Mouse (Mus musculus): ENCODE results near the gene Slc25a29. TPM values are rescaled to one million over a fixed set of nuclear protein-coding genes. Genes with fewer than 3 reads are reported as not detected.

Gene Slc25a29
- polyA plus RNA-seq (2012; rRNA removed) = 12.7 and 14.3 TPM in 2 replicates

DNA sequence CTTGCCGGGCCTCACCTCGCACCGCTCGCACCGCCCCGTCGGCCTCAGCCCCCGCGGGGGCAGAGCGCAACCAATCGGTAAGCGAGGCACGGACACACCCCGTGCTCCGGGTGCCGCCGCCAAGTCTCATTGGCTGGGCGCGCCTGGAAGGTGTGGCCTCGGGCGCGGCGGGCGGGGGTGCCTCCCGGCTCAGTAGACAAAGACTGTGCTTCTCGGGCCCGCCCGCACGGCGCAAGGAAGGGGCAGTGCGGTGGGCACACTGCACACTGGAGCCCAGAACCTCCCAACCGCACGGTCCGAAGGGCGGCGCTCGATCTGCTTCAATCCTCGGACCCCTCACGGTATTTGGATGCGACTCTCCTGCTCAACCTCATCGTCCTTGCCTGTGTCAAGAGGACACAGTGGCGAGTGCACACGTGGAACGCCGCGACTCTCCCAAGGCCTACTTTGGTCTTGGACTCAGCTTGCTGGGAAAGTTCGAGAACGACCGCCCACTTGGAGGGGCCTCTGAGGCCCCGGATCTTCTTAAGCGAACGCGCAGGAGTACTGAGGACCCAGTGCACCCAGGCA lies at the start of gene Slc25a29, which contains the start of gene Slc25a47:
TSS of gene Slc25a29 (minus strand) at position 44 of the 570 bp plus-strand sequence.
TSS of gene Slc25a47 (plus strand) at position 207 of the 570 bp plus-strand sequence.
- Histone ChIP-seq H3K27me3 (replicated peaks; ENCODE audit: control insufficient read depth, insufficient read depth, low read length) (no peaks in the 10 kb centered on the region), H3K27ac (ENCODE audit: insufficient read depth, low read depth, low read length) (peak within 1 kb of the TSS; percentile 84), H3K4me1 (ENCODE audit: control insufficient read depth, insufficient read depth, low read length) (peaks cover 21% of the 10 kb centered on the region), H3K36me3 (ENCODE audit: control insufficient read depth, insufficient read depth, low read length) (no peaks in the 10 kb centered on the region), H3K4me3 (ENCODE audit: insufficient read depth, low read depth, low read length) (peak within 1 kb of the TSS; percentile 76)
- no peak for TF ChIP-seq POLR2A (IDR thresholded peaks at IDR 0.05; ENCODE audit: low read depth, low read length)
- TF ChIP-seq CTCF (conservative IDR thresholded peaks at IDR 0.05; ENCODE audit: insufficient read depth, insufficient read length, low read depth, low read length) = no peak
- under 1% methylated on average over 53 of the region's 53 CpGs for WGBS
- peak; percentile 98 for DNase-seq

DNA sequence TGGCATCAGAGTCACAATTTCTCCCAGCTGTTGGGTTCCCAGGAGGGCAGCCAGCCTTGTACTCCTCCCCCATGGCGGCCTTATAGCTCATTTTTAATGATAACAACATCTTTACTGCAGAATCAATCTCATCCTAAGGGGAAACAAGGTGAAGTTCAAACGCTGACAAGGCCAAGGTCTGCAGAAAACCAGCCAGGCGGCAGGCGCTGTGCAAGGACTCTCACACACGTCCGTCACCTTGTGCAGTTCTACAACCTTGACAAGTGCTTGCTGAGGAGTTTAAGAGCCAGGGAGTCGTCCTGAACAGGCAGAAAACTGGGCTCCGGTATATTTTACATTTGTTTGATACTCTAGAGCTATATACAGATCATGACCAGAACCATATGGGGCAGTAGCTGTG lies 47.1 kb upstream of the Slc25a29 start:
- 83% methylated on average over 8 of the region's 8 CpGs for WGBS
- Histone ChIP-seq H3K27ac (ENCODE audit: insufficient read depth, low read depth, low read length) (no peak overlapping the region), H3K27me3 (replicated peaks; ENCODE audit: control insufficient read depth, insufficient read depth, low read length) (no peaks in the 10 kb centered on the region), H3K4me3 (ENCODE audit: insufficient read depth, low read depth, low read length) (no peak overlapping the region), H3K36me3 (ENCODE audit: control insufficient read depth, insufficient read depth, low read length) (peaks cover 2% of the 10 kb centered on the region; the same call in 1 of the 2 replicates), H3K4me1 (ENCODE audit: control insufficient read depth, insufficient read depth, low read length) (no peaks in the 10 kb centered on the region)
- no peak for DNase-seq
- TF ChIP-seq CTCF (conservative IDR thresholded peaks at IDR 0.05; ENCODE audit: insufficient read depth, insufficient read length, low read depth, low read length) (no peak), POLR2A (IDR thresholded peaks at IDR 0.05; ENCODE audit: low read depth, low read length) (no peak)

DNA sequence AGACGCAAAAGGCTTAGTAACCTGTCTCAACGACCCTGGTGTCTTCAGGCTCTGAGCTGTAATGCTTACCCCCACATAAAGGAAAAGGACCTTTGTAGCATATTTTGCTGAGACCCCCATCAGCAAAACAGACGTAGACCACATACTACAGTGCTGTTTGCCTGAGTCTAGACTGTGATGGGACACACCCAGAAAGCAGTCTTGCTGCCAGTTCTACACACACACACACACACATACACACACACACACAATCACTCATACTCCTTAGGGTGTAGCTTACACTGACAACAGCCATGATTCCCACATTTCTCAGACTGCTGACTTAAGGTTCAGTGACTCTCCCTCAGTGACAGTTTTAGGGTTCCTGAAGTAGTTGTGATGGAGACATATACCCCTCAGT lies 45.5 kb upstream of the Slc25a29 start:
- TF ChIP-seq POLR2A (IDR thresholded peaks at IDR 0.05; ENCODE audit: low read depth, low read length) (no peak), CTCF (conservative IDR thresholded peaks at IDR 0.05; ENCODE audit: insufficient read depth, insufficient read length, low read depth, low read length) (no peak)
- H3K4me1 ChIP-seq (ENCODE audit: control insufficient read depth, insufficient read depth, low read length) = no peaks in the 10 kb centered on the region
- no peaks in the 10 kb centered on the region for H3K27me3 ChIP-seq (replicated peaks; ENCODE audit: control insufficient read depth, insufficient read depth, low read length)
- 74% methylated on average over 3 of the region's 3 CpGs for WGBS
- no peak overlapping the region for H3K27ac ChIP-seq (ENCODE audit: insufficient read depth, low read depth, low read length)
- no peak overlapping the region for H3K4me3 ChIP-seq (ENCODE audit: insufficient read depth, low read depth, low read length)
- no peaks in the 10 kb centered on the region; the same call in 1 of the 2 replicates for H3K36me3 ChIP-seq (ENCODE audit: control insufficient read depth, insufficient read depth, low read length)
- no peak for DNase-seq

DNA sequence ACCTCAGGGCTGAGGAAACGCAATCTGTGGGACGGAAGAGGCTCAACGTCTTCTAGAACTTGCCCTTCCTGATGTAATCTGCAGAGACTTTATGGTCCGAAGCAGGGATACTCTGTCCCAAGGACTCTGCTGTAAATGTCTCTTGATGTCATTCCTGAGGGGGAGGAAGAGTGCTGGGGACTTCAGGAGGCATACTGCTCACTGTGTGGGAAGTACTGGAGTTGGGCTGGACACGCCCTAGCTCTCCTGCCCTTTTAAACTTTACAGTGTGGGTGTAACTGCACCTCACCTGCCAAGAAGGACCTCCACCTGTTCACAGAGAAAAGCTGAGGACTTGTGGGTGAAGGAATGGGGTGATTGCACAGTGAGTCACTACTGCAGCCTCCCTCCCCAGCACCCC lies 44.9 kb upstream of the Slc25a29 start:
- no peak for DNase-seq
- Histone ChIP-seq H3K36me3 (ENCODE audit: control insufficient read depth, insufficient read depth, low read length) (no peaks in the 10 kb centered on the region; the same call in 1 of the 2 replicates), H3K27ac (ENCODE audit: insufficient read depth, low read depth, low read length) (no peak overlapping the region), H3K27me3 (replicated peaks; ENCODE audit: control insufficient read depth, insufficient read depth, low read length) (no peaks in the 10 kb centered on the region), H3K4me3 (ENCODE audit: insufficient read depth, low read depth, low read length) (no peak overlapping the region), H3K4me1 (ENCODE audit: control insufficient read depth, insufficient read depth, low read length) (no peaks in the 10 kb centered on the region)
- WGBS = 67% methylated on average over 5 of the region's 5 CpGs
- TF ChIP-seq CTCF (conservative IDR thresholded peaks at IDR 0.05; ENCODE audit: insufficient read depth, insufficient read length, low read depth, low read length) (no peak), POLR2A (IDR thresholded peaks at IDR 0.05; ENCODE audit: low read depth, low read length) (no peak)

DNA sequence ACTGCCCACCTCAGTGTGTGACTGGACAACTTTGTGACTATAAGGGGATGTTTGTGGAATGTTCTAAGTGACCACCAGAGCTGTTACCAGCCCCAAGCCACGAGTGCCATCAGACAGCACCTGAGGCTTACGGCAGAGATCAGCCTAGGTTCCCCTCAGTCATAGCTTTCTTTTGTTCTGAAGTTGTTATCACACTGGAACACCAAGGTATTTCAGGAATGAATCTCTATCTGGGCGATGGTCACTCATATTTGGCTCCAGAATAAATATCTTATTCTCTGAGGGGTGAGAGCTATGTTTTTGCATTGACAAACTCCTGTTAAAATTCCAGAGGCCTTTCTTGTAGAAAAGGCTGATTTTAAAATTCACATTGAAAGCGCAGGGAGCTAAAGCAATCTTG lies 43.5 kb upstream of the Slc25a29 start:
- no peak overlapping the region for H3K4me3 ChIP-seq (ENCODE audit: insufficient read depth, low read depth, low read length)
- no peaks in the 10 kb centered on the region for H3K4me1 ChIP-seq (ENCODE audit: control insufficient read depth, insufficient read depth, low read length)
- H3K36me3 ChIP-seq (ENCODE audit: control insufficient read depth, insufficient read depth, low read length) = no peaks in the 10 kb centered on the region; the same call in 1 of the 2 replicates
- no peak overlapping the region for H3K27ac ChIP-seq (ENCODE audit: insufficient read depth, low read depth, low read length)
- WGBS = 89% methylated on average over 4 of the region's 4 CpGs
- H3K27me3 ChIP-seq (replicated peaks; ENCODE audit: control insufficient read depth, insufficient read depth, low read length) = no peaks in the 10 kb centered on the region
- TF ChIP-seq POLR2A (IDR thresholded peaks at IDR 0.05; ENCODE audit: low read depth, low read length) (no peak), CTCF (conservative IDR thresholded peaks at IDR 0.05; ENCODE audit: insufficient read depth, insufficient read length, low read depth, low read length) (no peak)
- DNase-seq = no peak

DNA sequence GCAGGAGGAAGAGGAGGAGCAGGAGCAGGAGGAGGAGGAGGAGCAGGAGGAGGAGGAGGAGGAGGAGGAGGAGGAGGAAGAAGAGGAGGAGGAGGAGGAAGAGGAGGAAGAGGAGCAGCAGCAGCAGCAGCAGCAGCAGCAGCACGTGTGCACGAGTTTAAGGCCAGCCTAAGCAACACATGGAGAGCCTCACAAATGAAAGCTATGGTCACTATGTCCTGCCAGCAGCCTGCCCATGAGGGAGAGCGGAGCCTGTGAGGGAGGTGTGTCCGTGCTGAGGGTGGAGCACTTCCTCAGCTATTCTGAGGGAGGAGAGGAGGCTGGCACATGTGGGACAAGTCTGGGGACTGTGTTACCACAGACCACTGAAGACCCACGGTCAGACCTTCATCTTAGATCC lies 37.4 kb upstream of the Slc25a29 start:
- peak; percentile 23 for DNase-seq
- H3K4me3 ChIP-seq (ENCODE audit: insufficient read depth, low read depth, low read length) = no peak overlapping the region
- no peaks in the 10 kb centered on the region for H3K4me1 ChIP-seq (ENCODE audit: control insufficient read depth, insufficient read depth, low read length)
- WGBS = 67% methylated on average over 5 of the region's 5 CpGs
- H3K36me3 ChIP-seq (ENCODE audit: control insufficient read depth, insufficient read depth, low read length) = peaks cover 4% of the 10 kb centered on the region
- TF ChIP-seq POLR2A (IDR thresholded peaks at IDR 0.05; ENCODE audit: low read depth, low read length) = no peak
- no peak for TF ChIP-seq CTCF (conservative IDR thresholded peaks at IDR 0.05; ENCODE audit: insufficient read depth, insufficient read length, low read depth, low read length)
- no peak overlapping the region for H3K27ac ChIP-seq (ENCODE audit: insufficient read depth, low read depth, low read length)
- no peaks in the 10 kb centered on the region for H3K27me3 ChIP-seq (replicated peaks; ENCODE audit: control insufficient read depth, insufficient read depth, low read length)

DNA sequence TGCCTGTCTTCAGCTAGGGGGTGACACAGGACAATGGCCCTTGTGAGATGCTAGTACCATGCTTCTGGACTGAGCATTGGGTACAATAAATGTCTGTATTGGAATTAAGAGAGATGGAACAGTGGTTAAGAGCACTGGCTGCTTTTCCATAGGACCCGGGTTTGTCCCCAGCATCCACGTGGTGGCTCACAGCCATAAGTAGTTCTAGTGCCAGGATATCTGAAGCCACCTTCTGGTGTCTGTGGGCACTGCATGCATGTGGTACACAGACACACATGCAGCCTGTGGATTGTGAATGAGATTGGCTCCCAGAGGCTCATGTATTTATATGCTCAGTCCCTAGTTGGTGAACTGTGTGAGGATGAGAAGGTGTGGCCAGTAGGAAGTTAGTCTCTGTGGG lies 33.9 kb upstream of the Slc25a29 start:
- H3K27me3 ChIP-seq (replicated peaks; ENCODE audit: control insufficient read depth, insufficient read depth, low read length) = no peaks in the 10 kb centered on the region
- H3K27ac ChIP-seq (ENCODE audit: insufficient read depth, low read depth, low read length) = no peak overlapping the region
- peaks cover 4% of the 10 kb centered on the region for H3K36me3 ChIP-seq (ENCODE audit: control insufficient read depth, insufficient read depth, low read length)
- 85% methylated on average over 2 of the region's 2 CpGs for WGBS
- TF ChIP-seq CTCF (conservative IDR thresholded peaks at IDR 0.05; ENCODE audit: insufficient read depth, insufficient read length, low read depth, low read length) (peak; percentile 42), POLR2A (IDR thresholded peaks at IDR 0.05; ENCODE audit: low read depth, low read length) (no peak)
- no peak for DNase-seq
- no peak overlapping the region for H3K4me3 ChIP-seq (ENCODE audit: insufficient read depth, low read depth, low read length)
- no peaks in the 10 kb centered on the region for H3K4me1 ChIP-seq (ENCODE audit: control insufficient read depth, insufficient read depth, low read length)

All from kidney, adult 2 months (tissue).